Mouse (Mus musculus) embryonic fibroblast, embryonic 13.5 days (primary cell): ENCODE measurements around the gene Ano1. TPM values are rescaled to one million over a fixed set of nuclear protein-coding genes. Genes with fewer than 3 reads are reported as not detected.

ENCODE experiments used
- H3K27ac ChIP-seq: 2 replicates; pipeline ENCODE4 v1.5.1; 2012; ENCODE audit warnings: low read length, control low read depth, inconsistent platforms; ENCODE audit not compliant: insufficient read depth
- H3K4me1 ChIP-seq: 2 replicates; pipeline ENCODE4 v1.6.1; 2011; ENCODE audit warnings: low read length; ENCODE audit not compliant: control insufficient read depth, insufficient read depth
- H3K4me3 ChIP-seq: 2 replicates; pipeline ENCODE4 v1.5.1; 2011; ENCODE audit warnings: mild to moderate bottlenecking, control low read depth, low read length; ENCODE audit not compliant: insufficient read depth
- CTCF ChIP-seq: IDR thresholded peaks from 2 replicates; pipeline ENCODE4 v1.5.1; 2011; ENCODE audit warnings: mild to moderate bottlenecking, control low read depth, low read length, moderate library complexity, borderline replicate concordance; ENCODE audit not compliant: insufficient read depth
- POLR2A ChIP-seq: IDR thresholded peaks from 2 replicates; pipeline ENCODE4 v1.6.1; 2011; ENCODE audit warnings: low read depth, mild to moderate bottlenecking, control low read depth, low read length, moderate library complexity
- polyA plus RNA-seq: library from polyadenylated mRNA; stranded (reverse); fragments of >200 nt; gene quantifications from 2 replicates; pipeline ENCODE4 v1.2.4, GENCODE M21; 2011; ENCODE audit warnings: low read depth; ENCODE audit not compliant: missing spikeins, insufficient read length

The Ano1 gene
- polyA plus RNA-seq, 1 experiment, result 5.2 TPM

GRCm38 (mm10) chr7:144577876-144578275 lies 173.9 kb downstream of the Ano1 start:
- Histone ChIP-seq H3K4me3 (no peak overlapping the region), H3K4me1 (peaks cover 8% of the 10 kb centered on the region; the same call in 1 of the 2 replicates), H3K27ac (peak overlapping the region; percentile 89)
- no peak for TF ChIP-seq CTCF

DNA sequence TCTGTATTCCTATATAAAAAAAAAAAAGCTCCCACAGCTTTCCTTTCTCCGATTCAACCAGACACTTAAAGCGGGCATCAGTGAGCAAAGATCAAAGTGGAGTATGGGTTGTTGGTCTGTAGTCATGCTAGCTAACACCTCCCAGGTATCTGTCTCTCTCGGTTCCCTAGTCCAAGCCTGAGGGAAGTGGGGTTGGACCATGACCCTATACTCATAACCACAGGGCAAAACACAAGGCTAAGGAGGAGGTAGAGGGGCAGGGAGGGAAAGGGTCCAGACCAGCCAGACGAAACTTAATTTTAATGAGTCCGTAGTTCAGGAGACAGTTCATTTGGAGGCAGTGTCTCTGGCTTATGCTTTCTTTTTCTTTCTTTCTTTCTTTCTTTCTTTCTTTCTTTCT lies 179.5 kb downstream of the Ano1 start:
- TF ChIP-seq CTCF, result no peak
- no peak for TF ChIP-seq POLR2A
- no peak overlapping the region for H3K4me3 ChIP-seq
- H3K27ac ChIP-seq, result no peak overlapping the region
- H3K4me1 ChIP-seq, result peaks cover 6% of the 10 kb centered on the region

DNA sequence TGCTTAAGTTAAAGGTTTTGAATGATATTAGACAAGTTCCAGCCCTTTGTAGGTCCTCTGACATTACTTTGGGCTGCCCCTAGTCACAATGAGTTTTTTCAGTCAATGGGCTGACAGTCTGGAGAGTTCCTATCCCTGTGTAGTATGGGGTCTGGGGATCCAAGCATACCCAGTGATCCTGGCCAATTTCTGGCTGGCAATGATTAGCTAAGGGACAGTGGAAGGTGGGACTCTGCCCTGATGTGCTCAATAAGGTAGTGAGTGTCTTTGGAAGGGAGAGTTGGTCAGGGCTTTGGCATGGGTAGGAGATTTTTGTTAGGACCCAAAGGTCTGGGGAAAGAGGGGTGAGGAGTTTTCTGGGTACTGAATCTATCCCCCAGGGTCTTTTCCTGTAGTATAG lies 180.2 kb downstream of the Ano1 start:
- H3K27ac ChIP-seq, result no peak overlapping the region
- TF ChIP-seq CTCF, result no peak
- TF ChIP-seq POLR2A, result no peak
- peaks cover 11% of the 10 kb centered on the region; the same call in 1 of the 2 replicates for H3K4me1 ChIP-seq
- no peak overlapping the region for H3K4me3 ChIP-seq

DNA sequence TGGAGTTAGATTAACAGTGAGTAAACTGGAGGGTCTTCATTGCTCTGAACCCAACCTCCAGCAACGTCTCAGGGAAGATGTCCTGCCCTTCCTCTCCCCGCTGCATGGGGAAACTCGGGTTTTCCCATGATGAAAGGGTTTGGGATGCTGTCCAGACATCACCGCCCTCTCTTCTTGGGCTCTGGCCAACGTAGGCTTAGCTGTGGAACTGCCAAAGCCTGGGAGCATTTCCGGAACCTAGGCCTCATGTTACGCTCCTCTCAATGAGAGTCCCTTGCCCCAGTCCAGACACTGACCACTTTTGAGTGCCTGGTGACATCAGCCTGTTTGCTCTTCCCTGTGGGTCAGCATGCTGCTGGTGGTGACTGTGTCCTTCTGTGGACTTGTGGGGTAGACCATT lies 182.3 kb downstream of the Ano1 start:
- no peak for TF ChIP-seq CTCF
- TF ChIP-seq POLR2A, result no peak
- H3K4me3 ChIP-seq, result no peak overlapping the region
- H3K27ac ChIP-seq, result peak overlapping the region; percentile 66
- peaks cover 11% of the 10 kb centered on the region; the same call in 1 of the 2 replicates for H3K4me1 ChIP-seq

DNA sequence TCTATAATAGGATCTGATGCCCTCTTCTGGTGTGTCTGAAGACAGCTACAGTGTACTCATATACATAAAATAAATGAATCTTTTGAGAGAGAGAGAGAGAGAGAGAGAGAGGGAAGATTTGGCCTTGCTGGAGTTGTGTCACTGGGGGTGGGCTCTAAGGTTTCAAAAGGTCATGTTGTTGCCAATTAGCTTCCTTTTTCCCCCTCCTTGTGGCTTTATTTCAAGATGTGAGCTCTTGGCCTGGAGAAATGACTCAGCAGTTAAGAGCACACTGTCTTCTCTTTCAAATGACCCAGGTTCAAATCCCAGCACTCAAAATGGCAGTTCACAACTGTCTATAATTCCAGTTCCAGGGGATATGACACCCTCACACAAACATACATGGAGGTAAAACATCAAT lies 183.7 kb downstream of the Ano1 start:
- H3K4me1 ChIP-seq, result peaks cover 14% of the 10 kb centered on the region; the same call in 1 of the 2 replicates
- no peak overlapping the region for H3K4me3 ChIP-seq
- TF ChIP-seq CTCF (no peak), POLR2A (no peak)
- H3K27ac ChIP-seq, result no peak overlapping the region

- peaks cover 14% of the 10 kb centered on the region; the same call in 1 of the 2 replicates for H3K4me1 ChIP-seq
- TF ChIP-seq POLR2A (no peak), CTCF (no peak)
- no peak overlapping the region for H3K27ac ChIP-seq
- no peak overlapping the region for H3K4me3 ChIP-seq
These were observed 184.7 kb downstream of the Ano1 start for GRCm38 (mm10) chr7:144566921-144567682.

- Histone ChIP-seq H3K4me3 (no peak overlapping the region), H3K27ac (no peak overlapping the region), H3K4me1 (peaks cover 11% of the 10 kb centered on the region; the same call in 1 of the 2 replicates)
- no peak for TF ChIP-seq POLR2A
- TF ChIP-seq CTCF, result no peak
These were observed 188.2 kb downstream of the Ano1 start for GRCm38 (mm10) chr7:144563456-144564155.

GRCm38 (mm10) chr7:144562016-144562415 lies 189.8 kb downstream of the Ano1 start:
- Histone ChIP-seq H3K4me1 (peaks cover 6% of the 10 kb centered on the region; the same call in 1 of the 2 replicates), H3K27ac (no peak overlapping the region), H3K4me3 (no peak overlapping the region)
- TF ChIP-seq CTCF (no peak), POLR2A (no peak)

DNA sequence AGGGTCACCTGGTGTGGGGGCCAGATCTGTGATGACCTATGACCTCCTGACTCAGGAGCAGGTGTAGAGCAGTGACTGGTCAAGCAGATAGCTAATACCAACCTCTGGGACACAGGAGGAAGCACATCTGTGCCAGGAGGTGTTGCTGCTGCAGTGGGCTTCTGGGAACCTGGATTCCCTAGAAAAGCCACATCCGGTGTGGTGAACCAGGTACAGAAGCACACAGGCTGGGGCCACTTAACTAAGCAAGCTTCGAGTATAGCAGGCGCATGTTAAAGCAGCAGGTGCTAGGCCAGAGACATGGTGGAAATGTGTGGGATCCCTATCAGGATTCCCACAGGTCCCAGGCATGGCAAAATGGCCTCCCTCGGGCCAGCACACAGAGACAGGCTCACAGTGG lies 191.2 kb downstream of the Ano1 start:
- no peak overlapping the region for H3K27ac ChIP-seq
- no peak for TF ChIP-seq POLR2A
- no peak for TF ChIP-seq CTCF

DNA sequence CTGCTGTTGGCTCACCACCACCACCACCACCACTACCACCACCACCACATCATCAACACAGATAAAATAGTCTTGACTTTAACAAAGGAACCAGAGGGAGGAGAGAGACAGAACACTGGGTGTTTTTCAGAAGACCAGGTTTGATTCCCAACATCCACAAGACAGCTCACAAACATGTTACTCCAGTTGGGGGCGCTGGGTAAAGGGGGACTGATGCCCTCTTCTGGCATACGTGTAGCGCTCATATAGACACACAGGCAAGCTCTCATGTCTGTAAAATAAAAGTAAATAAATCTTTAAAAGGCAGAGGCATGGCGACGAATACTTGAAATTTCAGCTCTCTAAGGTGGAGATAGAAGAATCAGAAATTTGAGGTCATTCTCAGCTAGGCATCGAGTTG lies 193.2 kb downstream of the Ano1 start:
- Histone ChIP-seq H3K4me1 (no peaks in the 10 kb centered on the region), H3K4me3 (no peak overlapping the region), H3K27ac (no peak overlapping the region)
- no peak for TF ChIP-seq CTCF
- TF ChIP-seq POLR2A, result no peak

More for the DNA sequence above, 191.2 kb downstream of the Ano1 start:
- peaks cover 3% of the 10 kb centered on the region; the same call in 1 of the 2 replicates for H3K4me1 ChIP-seq
- no peak overlapping the region for H3K4me3 ChIP-seq
